Mouse (Mus musculus) liver, embryonic 15.5 days (tissue): ENCODE results near the gene Anapc15-ps. TPM values are rescaled to one million over a fixed set of nuclear protein-coding genes. Genes with fewer than 3 reads are reported as not detected.

ENCODE experiments used
- ATAC-seq: fragments of 200-750 bp; cut with Nextera tagmentation; 2 replicates; pipeline ENCODE4 v1.8.0; 2017; ENCODE audit warnings: moderate number of reproducible peaks, mild to moderate bottlenecking, moderate library complexity; ENCODE audit not compliant: insufficient read depth
- H3K27ac ChIP-seq: fragments of 300-500 bp; sonication (generic); replicated peaks from 2 replicates; pipeline ENCODE4 v1.5.1; 2015; ENCODE audit warnings: mild to moderate bottlenecking, inconsistent platforms
- H3K27me3 ChIP-seq: fragments of 300-500 bp; sonication (generic); 2 replicates; pipeline ENCODE4 v1.6.1; 2015; ENCODE audit warnings: mild to moderate bottlenecking, inconsistent platforms
- H3K36me3 ChIP-seq: fragments of 300-500 bp; sonication (generic); replicated peaks from 2 replicates; pipeline ENCODE4 v1.6.1; 2015; ENCODE audit warnings: moderate library complexity, mild to moderate bottlenecking, inconsistent platforms
- H3K4me1 ChIP-seq: fragments of 300-500 bp; sonication (generic); replicated peaks from 2 replicates; pipeline ENCODE4 v1.6.1; 2015; ENCODE audit warnings: inconsistent platforms
- H3K4me2 ChIP-seq: fragments of 300-500 bp; sonication (generic); 2 replicates; pipeline ENCODE4 v1.6.1; 2015; ENCODE audit warnings: moderate library complexity, mild to moderate bottlenecking, inconsistent platforms
- H3K4me3 ChIP-seq: fragments of 300-500 bp; sonication (generic); replicated peaks from 2 replicates; pipeline ENCODE4 v1.5.1; 2015; ENCODE audit warnings: mild to moderate bottlenecking, inconsistent platforms
- H3K9ac ChIP-seq: fragments of 300-500 bp; sonication (generic); 2 replicates; pipeline ENCODE4 v1.6.1; 2015; ENCODE audit warnings: moderate library complexity, mild to moderate bottlenecking, inconsistent platforms
- H3K9me3 ChIP-seq: fragments of 300-500 bp; sonication (generic); replicated peaks from 2 replicates; pipeline ENCODE4 v1.6.1; 2016; ENCODE audit warnings: inconsistent platforms
- WGBS: fragments of 180-500 bp; shearing (Covaris S2); methylation state at CpG from one replicate; pipeline ENCODE4 v1.1.7; 2015; ENCODE audit warnings: mixed read lengths; ENCODE audit not compliant: insufficient replicate concordance; 5-methylcytosine and 5-hydroxymethylcytosine counted together
- polyA plus RNA-seq: library from polyadenylated mRNA; unstranded; fragments of >200 nt; fragmentation: Nextera tagmentation; extraction: Ambion mirVana; gene quantifications from 2 replicates; pipeline ENCODE4 v1.2.1, GENCODE M21; 2015

Gene Anapc15-ps
- polyA plus RNA-seq, 1 experiment from 2014 or later = not detected

DNA sequence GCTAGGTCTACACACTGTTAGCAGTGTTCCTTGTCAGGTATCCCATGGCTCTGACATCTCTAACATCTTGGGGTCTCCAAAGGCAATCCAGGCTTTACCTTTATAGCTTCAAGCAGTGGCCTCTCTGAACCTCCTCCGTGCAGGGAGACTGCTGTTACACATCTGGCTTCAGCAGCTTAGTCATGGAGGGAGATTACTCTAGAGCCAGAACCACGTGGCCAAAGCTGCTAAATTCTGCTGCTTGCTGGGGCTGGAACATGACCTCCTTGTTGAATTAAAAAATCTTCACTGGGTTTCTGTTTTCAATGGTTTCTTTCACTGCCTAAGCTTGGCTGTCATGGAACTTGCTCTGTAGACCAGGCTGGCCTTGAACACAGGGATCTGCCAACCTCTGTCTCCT is 44.9 kb downstream of the Anapc15-ps start:
- H3K9ac ChIP-seq = no peak overlapping the region
- no peak overlapping the region for H3K4me3 ChIP-seq
- 57% methylated on average over 2 of the region's 2 CpGs for WGBS
- no peaks in the 10 kb centered on the region for H3K36me3 ChIP-seq
- H3K4me2 ChIP-seq = no peak overlapping the region
- peaks cover 41% of the 10 kb centered on the region for H3K4me1 ChIP-seq
- no peak overlapping the region for H3K27ac ChIP-seq
- no peak for ATAC-seq
- H3K9me3 ChIP-seq = no peaks in the 10 kb centered on the region
- H3K27me3 ChIP-seq = no peaks in the 10 kb centered on the region

GRCm38 (mm10) chr10:95627381-95627780 is 45.9 kb downstream of the Anapc15-ps start:
- Histone ChIP-seq H3K27me3 (no peaks in the 10 kb centered on the region), H3K4me2 (no peak overlapping the region), H3K36me3 (no peaks in the 10 kb centered on the region), H3K27ac (no peak overlapping the region), H3K9ac (no peak overlapping the region), H3K4me3 (no peak overlapping the region), H3K4me1 (peaks cover 37% of the 10 kb centered on the region), H3K9me3 (no peaks in the 10 kb centered on the region)
- 67% methylated on average over 6 of the region's 6 CpGs for WGBS
- no peak for ATAC-seq

DNA sequence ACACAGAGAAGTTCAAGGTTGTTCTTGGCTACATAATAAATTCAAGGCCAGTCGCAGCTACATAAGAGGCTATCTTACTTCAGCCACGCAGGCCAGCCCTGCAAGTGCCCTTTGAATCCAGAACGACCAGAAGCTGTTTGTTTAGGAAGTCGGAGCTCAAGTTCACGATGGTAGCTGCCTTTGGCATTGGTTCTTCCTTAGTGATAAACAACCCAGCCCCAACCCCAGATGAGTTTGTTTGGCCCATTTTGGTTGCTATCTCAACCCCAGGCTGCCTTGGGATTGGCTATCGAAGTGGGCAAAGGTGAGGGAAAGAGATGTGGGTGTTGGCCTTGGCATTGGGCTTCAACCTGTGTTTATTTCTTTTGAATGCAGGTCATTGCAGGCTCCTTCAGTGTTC is 48.0 kb downstream of the Anapc15-ps start:
- no peak for ATAC-seq
- WGBS = 55% methylated on average over 6 of the region's 6 CpGs
- Histone ChIP-seq H3K4me3 (no peak overlapping the region), H3K27ac (no peak overlapping the region), H3K4me1 (peaks cover 17% of the 10 kb centered on the region), H3K4me2 (no peak overlapping the region), H3K27me3 (no peaks in the 10 kb centered on the region), H3K36me3 (no peaks in the 10 kb centered on the region), H3K9ac (no peak overlapping the region), H3K9me3 (no peaks in the 10 kb centered on the region)

- H3K27ac ChIP-seq = peak overlapping the region; percentile 35; the same call in 1 of the 2 replicates
- no peaks in the 10 kb centered on the region for H3K9me3 ChIP-seq
- WGBS = 43% methylated on average over 5 of the region's 5 CpGs
- H3K4me3 ChIP-seq = no peak overlapping the region
- H3K4me1 ChIP-seq = peaks cover 9% of the 10 kb centered on the region
- ATAC-seq = no peak
- no peaks in the 10 kb centered on the region for H3K36me3 ChIP-seq
- no peaks in the 10 kb centered on the region for H3K27me3 ChIP-seq
- no peak overlapping the region for H3K9ac ChIP-seq
- H3K4me2 ChIP-seq = no peak overlapping the region
These were observed 49.2 kb downstream of the Anapc15-ps start for GRCm38 (mm10) chr10:95624007-95624406.

- WGBS = 53% methylated on average over 4 of the region's 4 CpGs
- Histone ChIP-seq H3K9me3 (no peaks in the 10 kb centered on the region), H3K4me1 (peaks cover 9% of the 10 kb centered on the region), H3K9ac (no peak overlapping the region), H3K27me3 (0 out of 2 replicates have a peak, but pooled peaks cover 1% of the 10 kb centered on the region), H3K36me3 (no peaks in the 10 kb centered on the region), H3K27ac (peak overlapping the region; percentile 35), H3K4me2 (no peak overlapping the region), H3K4me3 (no peak overlapping the region)
- peak; percentile 44; the same call in 1 of the 2 replicates for ATAC-seq
These were observed 49.7 kb downstream of the Anapc15-ps start for GRCm38 (mm10) chr10:95623518-95623905.

Other genes with a start within 250 kb of the Anapc15-ps start
- gene Mrpl42, start 171.5 kb downstream of the Anapc15-ps start, polyA plus RNA-seq = 139 and 157 TPM in 2 replicates
- 124 and 132 TPM in 2 replicates for gene Ube2n, start 158.3 kb downstream of the Anapc15-ps start, polyA plus RNA-seq
- 85.3 and 87.5 TPM in 2 replicates for gene Nudt4, start 109.3 kb downstream of the Anapc15-ps start, polyA plus RNA-seq
- gene Gm33543, start 169.5 kb upstream of the Anapc15-ps start, polyA plus RNA-seq = 0.12 and 0.13 TPM in 2 replicates